13 mouse cellular contexts compared by ENCODE assay signal in genomic region chr7:45630064-45630907, GRCm38 (mm10). TPM values are rescaled to one million over a fixed set of nuclear protein-coding genes. Genes with fewer than 3 reads are reported as not detected.
A peak's percentile ranks its signal among the peaks of the same experiment; 100 is the strongest.
DNase-seq lines count a peak whose midpoint lies in the region; ATAC-seq and TF ChIP-seq lines count a peak whose summit lies in the region.
"Had no signal": no experiment of that assay in that cellular context is flagged by ENCODE, and none has a peak within 500 bp of the region (broad histone marks: within the 10 kb centered on the region; RNA-seq: fewer than 3 reads in every experiment).

No protein-coding gene starts in this region.

- no peak overlapping the region for H3K9ac ChIP-seq in hindbrain, postnatal 0 days (replicated peaks; ENCODE audit: low read length)
- no peak overlapping the region for H3K9ac ChIP-seq in lung, embryonic 16.5 days (ENCODE audit: low read length)

- DNase-seq in hindbrain, postnatal 0 days (ENCODE audit: low spot score) = peak; percentile 12
- no peak for DNase-seq in hindbrain, embryonic 10.5 days (ENCODE audit: low spot score)
- DNase-seq in ZHBTc4 (ENCODE audit: low read depth, low spot score) = peak; percentile 75
- no peak for DNase-seq in spleen, postnatal 36 days (ENCODE audit: low spot score in 2 of 2)
- DNase-seq in ovary, postnatal 36 days (ENCODE audit: low spot score) = no peak
- DNase-seq: kidney, adult 18-20 months; spleen, adult 18-20 months; thymus, adult 18-20 months had no signal

- no peaks in the 10 kb centered on the region for H3K36me3 ChIP-seq in hindbrain, postnatal 0 days (ENCODE audit: insufficient read depth, low read length)
- H3K36me3 ChIP-seq in hindbrain, embryonic 10.5 days = no peaks in the 10 kb centered on the region
- H3K36me3 ChIP-seq in E14TG2a.4 (ENCODE audit: insufficient read depth, low read length) = no peaks in the 10 kb centered on the region; the same call in 1 of the 2 replicates
- H3K36me3 ChIP-seq in lung, embryonic 16.5 days (ENCODE audit: control insufficient read depth, insufficient read depth, low read length) = no peaks in the 10 kb centered on the region

- H3K9me3 ChIP-seq in hindbrain, postnatal 0 days (ENCODE audit: low read length) = no peaks in the 10 kb centered on the region
- H3K9me3 ChIP-seq in hindbrain, embryonic 10.5 days = no peaks in the 10 kb centered on the region
- H3K9me3 ChIP-seq in E14TG2a.4 (ENCODE audit: low read length) = no peaks in the 10 kb centered on the region
- no peaks in the 10 kb centered on the region for H3K9me3 ChIP-seq in lung, embryonic 16.5 days (ENCODE audit: control insufficient read depth, low read length)

- 69% methylated on average over 23 of the region's 23 CpGs for whole genome bisulfite sequencing in hindbrain, postnatal 0 days
- 70% methylated on average over 23 of the region's 23 CpGs for WGBS in hindbrain, embryonic 10.5 days
- 65% methylated on average over 23 of the region's 23 CpGs for WGBS in lung, embryonic 16.5 days

- H3K4me3 ChIP-seq in hindbrain, postnatal 0 days (ENCODE audit: low read length) = no peak overlapping the region
- no peak overlapping the region for H3K4me3 ChIP-seq in hindbrain, embryonic 10.5 days
- H3K4me3 ChIP-seq in E14TG2a.4 (replicated peaks; ENCODE audit: low read length) = peak overlapping the region; percentile 69
- H3K4me3 ChIP-seq in lung, embryonic 16.5 days (ENCODE audit: low read length) = no peak overlapping the region

- TF ChIP-seq CTCF in hindbrain, postnatal 0 days (IDR thresholded peaks at IDR 0.05; ENCODE audit: low read depth) = no peak
- no peak for TF ChIP-seq CTCF in E14TG2a.4 (conservative IDR thresholded peaks at IDR 0.05; ENCODE audit: low read length)

- no peaks in the 10 kb centered on the region for H3K27me3 ChIP-seq in hindbrain, postnatal 0 days (ENCODE audit: insufficient read depth, low read length)
- H3K27me3 ChIP-seq in hindbrain, embryonic 10.5 days (ENCODE audit: insufficient read depth, poor library complexity, severe bottlenecking) = peaks cover 90% of the 10 kb centered on the region
- H3K27me3 ChIP-seq in E14TG2a.4 (ENCODE audit: insufficient read depth, low read length) = peaks cover 66% of the 10 kb centered on the region
- H3K27me3 ChIP-seq in lung, embryonic 16.5 days (ENCODE audit: control insufficient read depth, insufficient read depth, low read depth, low read length) = peaks cover 9% of the 10 kb centered on the region; the same call in 1 of the 2 replicates

- H3K4me1 ChIP-seq in hindbrain, postnatal 0 days (ENCODE audit: insufficient read depth, low read length) = peaks cover 5% of the 10 kb centered on the region; the same call in 1 of the 2 replicates
- H3K4me1 ChIP-seq in hindbrain, embryonic 10.5 days (replicated peaks) = peaks cover 18% of the 10 kb centered on the region
- peaks cover 56% of the 10 kb centered on the region for H3K4me1 ChIP-seq in E14TG2a.4 (replicated peaks; ENCODE audit: low read depth, low read length)
- peaks cover 16% of the 10 kb centered on the region for H3K4me1 ChIP-seq in lung, embryonic 16.5 days (replicated peaks; ENCODE audit: control insufficient read depth, insufficient read depth, low read length)

- H3K27ac ChIP-seq in hindbrain, postnatal 0 days = no peak overlapping the region
- no peak overlapping the region for H3K27ac ChIP-seq in hindbrain, embryonic 10.5 days
- 0 out of 2 replicates have a peak overlapping the region, but pooled peaks have one; percentile 22 for H3K27ac ChIP-seq in lung, embryonic 16.5 days (ENCODE audit: low read length)

- H3K4me2 ChIP-seq in hindbrain, postnatal 0 days (ENCODE audit: low read depth, low read length) = no peak overlapping the region
- peak overlapping the region; percentile 6; the same call in 1 of the 2 replicates for H3K4me2 ChIP-seq in lung, embryonic 16.5 days (ENCODE audit: low read depth, low read length)
- H3K4me2 ChIP-seq: liver, embryonic 11.5 days had no signal

- no peak for ATAC-seq in hindbrain, postnatal 0 days
- ATAC-seq in lung, embryonic 16.5 days (ENCODE audit: low read depth) = peak; percentile 15; the same call in 1 of the 2 replicates
- ATAC-seq: CD4-positive, CD25-positive, alpha-beta regulatory T cell, adult 4 months had no signal

RNA-seq across cellular contexts. Expression of gene Rasip1, which starts 3.0 kb away (rescaled TPM):
- 36.4 and 39.8 TPM in 2 replicates for total RNA-seq in hindbrain, postnatal 0 days (2014; rRNA removed)
- polyA plus RNA-seq in hindbrain, postnatal 0 days (2015; fragmentation: Nextera tagmentation; extraction: Ambion mirVana) = 18.7 TPM in 2 replicates
- polyA plus RNA-seq in hindbrain, embryonic 10.5 days (2016; fragmentation: Nextera tagmentation; extraction: Ambion mirVana) = 6.4 and 9.3 TPM in 2 replicates
- polyA plus RNA-seq in lung, embryonic 16.5 days (2015; fragmentation: Nextera tagmentation; extraction: Ambion mirVana) = 16.1 and 16.4 TPM in 2 replicates

RNA-seq across cellular contexts. Expression of gene Izumo1, which starts 8.7 kb away (rescaled TPM):
- total RNA-seq in hindbrain, postnatal 0 days (2014; rRNA removed) = 0.10 and 0.54 TPM in 2 replicates
- 0.10 TPM in 1 of 2 replicates, not detected in the other for polyA plus RNA-seq in hindbrain, postnatal 0 days (2015; fragmentation: Nextera tagmentation; extraction: Ambion mirVana)
- 0.19 TPM in 1 of 2 replicates, not detected in the other for polyA plus RNA-seq in hindbrain, embryonic 10.5 days (2016; fragmentation: Nextera tagmentation; extraction: Ambion mirVana)
- polyA plus RNA-seq in lung, embryonic 16.5 days (2015; fragmentation: Nextera tagmentation; extraction: Ambion mirVana) = 0.16 and 0.21 TPM in 2 replicates
- polyA plus RNA-seq: CD4-positive, CD25-positive, alpha-beta regulatory T cell, adult 4 months had no signal

RNA-seq across cellular contexts. Expression of gene Mamstr, which starts 9.5 kb away (rescaled TPM):
- total RNA-seq in hindbrain, postnatal 0 days (2014; rRNA removed) = 3.3 and 3.6 TPM in 2 replicates
- 2.9 and 3.9 TPM in 2 replicates for polyA plus RNA-seq in hindbrain, postnatal 0 days (2015; fragmentation: Nextera tagmentation; extraction: Ambion mirVana)
- 2.6 and 2.9 TPM in 2 replicates for polyA plus RNA-seq in hindbrain, embryonic 10.5 days (2016; fragmentation: Nextera tagmentation; extraction: Ambion mirVana)
- polyA plus RNA-seq in lung, embryonic 16.5 days (2015; fragmentation: Nextera tagmentation; extraction: Ambion mirVana) = 10.6 and 11.5 TPM in 2 replicates

RNA-seq across cellular contexts. Expression of gene Fut1, which starts 13.2 kb away (rescaled TPM):
- total RNA-seq in hindbrain, postnatal 0 days (2014; rRNA removed) = 0.18 TPM in 1 of 2 replicates, not detected in the other
- polyA plus RNA-seq in hindbrain, postnatal 0 days (2015; fragmentation: Nextera tagmentation; extraction: Ambion mirVana) = not detected in 2 replicates
- 0.20 TPM in 1 of 2 replicates, not detected in the other for polyA plus RNA-seq in hindbrain, embryonic 10.5 days (2016; fragmentation: Nextera tagmentation; extraction: Ambion mirVana)
- polyA plus RNA-seq in lung, embryonic 16.5 days (2015; fragmentation: Nextera tagmentation; extraction: Ambion mirVana) = 0.26 and 0.70 TPM in 2 replicates
- polyA plus RNA-seq: CD4-positive, CD25-positive, alpha-beta regulatory T cell, adult 4 months; liver, embryonic 11.5 days had no signal

RNA-seq across cellular contexts. Expression of gene Fgf21, which starts 15.0 kb away (rescaled TPM):
- not detected in 2 replicates for total RNA-seq in hindbrain, postnatal 0 days (2014; rRNA removed)
- not detected in 2 replicates for polyA plus RNA-seq in hindbrain, postnatal 0 days (2015; fragmentation: Nextera tagmentation; extraction: Ambion mirVana)
- polyA plus RNA-seq in hindbrain, embryonic 10.5 days (2016; fragmentation: Nextera tagmentation; extraction: Ambion mirVana) = not detected in 2 replicates
- polyA plus RNA-seq in lung, embryonic 16.5 days (2015; fragmentation: Nextera tagmentation; extraction: Ambion mirVana) = 0.16 and 0.91 TPM in 2 replicates
- polyA plus RNA-seq: CD4-positive, CD25-positive, alpha-beta regulatory T cell, adult 4 months; frontal cortex, adult 2 months had no signal

Comparison
In these comparisons a context has a peak if more than half of its experiments do, and no peak if none do; other contexts are left out.
1. DNase-seq: peak in hindbrain, postnatal 0 days (single experiment) and ZHBTc4 (single experiment); none in hindbrain, embryonic 10.5 days (single experiment), spleen, postnatal 36 days (0 of 2) and ovary, postnatal 36 days (single experiment).